8 mouse cellular contexts compared by ENCODE assay signal in genomic region chr8:11758482-11759281, GRCm38 (mm10). TPM values are rescaled to one million over a fixed set of nuclear protein-coding genes. Genes with fewer than 3 reads are reported as not detected.
DNase-seq lines count a peak whose midpoint lies in the region; ATAC-seq and TF ChIP-seq lines count a peak whose summit lies in the region.

No protein-coding gene starts in this region.

- H3K9ac ChIP-seq in forebrain, embryonic 14.5 days (ENCODE audit: low read length): peak overlapping the region; percentile 81
- H3K9ac ChIP-seq in limb, embryonic 14.5 days (ENCODE audit: low read depth, low read length, severe bottlenecking): peak overlapping the region; percentile 90

- no peaks in the 10 kb centered on the region for H3K36me3 ChIP-seq in forebrain, embryonic 14.5 days (ENCODE audit: control insufficient read depth, insufficient read depth, low read length)
- H3K36me3 ChIP-seq in limb, embryonic 14.5 days (ENCODE audit: control insufficient read depth, insufficient read depth, low read length): no peaks in the 10 kb centered on the region

- peak; percentile 75 for DNase-seq in cerebellum, adult 11-12 months
- DNase-seq in thymus, postnatal 0 days (ENCODE audit: low spot score): peak; percentile 23
- no peak for DNase-seq in thymus, postnatal 36 days
- no peak for DNase-seq in forebrain, embryonic 14.5 days (ENCODE audit: low spot score)
- DNase-seq in limb, embryonic 14.5 days (ENCODE audit: low spot score): no peak
- DNase-seq in retina, postnatal 1 day: peak; percentile 23
- no peak for DNase-seq in embryo, embryonic 10 days (ENCODE audit: low spot score)

- H3K4me3 ChIP-seq in forebrain, embryonic 14.5 days (ENCODE audit: low read depth, low read length): peak overlapping the region; percentile 80
- peak overlapping the region; percentile 87 for H3K4me3 ChIP-seq in limb, embryonic 14.5 days (replicated peaks; ENCODE audit: low read length)

- WGBS in forebrain, embryonic 14.5 days: 1% methylated on average over 47 of the region's 53 CpGs
- WGBS in limb, embryonic 14.5 days: under 1% methylated on average over 45 of the region's 53 CpGs

- H3K9me3 ChIP-seq in forebrain, embryonic 14.5 days (replicated peaks; ENCODE audit: control insufficient read depth, low read length): no peaks in the 10 kb centered on the region
- no peaks in the 10 kb centered on the region for H3K9me3 ChIP-seq in limb, embryonic 14.5 days (ENCODE audit: control insufficient read depth, low read length)

- ATAC-seq in cerebellum, adult (ENCODE audit: insufficient number of reproducible peaks, low FRiP score, low TSS enrichment): no peak
- no peak; the same call in none of the 2 replicates for ATAC-seq in forebrain, embryonic 14.5 days
- no peak; the same call in 1 of the 2 replicates for ATAC-seq in limb, embryonic 14.5 days (ENCODE audit: low FRiP score, low read depth)

- H3K27me3 ChIP-seq in forebrain, embryonic 14.5 days (replicated peaks; ENCODE audit: control insufficient read depth, insufficient read depth, low read length): no peaks in the 10 kb centered on the region
- no peaks in the 10 kb centered on the region for H3K27me3 ChIP-seq in limb, embryonic 14.5 days (ENCODE audit: control insufficient read depth, insufficient read depth, low read length)

- peak overlapping the region; percentile 95 for H3K4me2 ChIP-seq in forebrain, embryonic 14.5 days (ENCODE audit: low read length)
- peak overlapping the region; percentile 93 for H3K4me2 ChIP-seq in limb, embryonic 14.5 days (replicated peaks; ENCODE audit: low read depth, low read length, severe bottlenecking)

- no peak for TF ChIP-seq POLR2A in limb, embryonic 14.5 days (IDR thresholded peaks at IDR 0.05; ENCODE audit: borderline replicate concordance, extremely low read depth, insufficient read depth, insufficient read length)

- peaks cover 14% of the 10 kb centered on the region for H3K4me1 ChIP-seq in forebrain, embryonic 14.5 days (ENCODE audit: control insufficient read depth, insufficient read depth, low read length)
- no peaks in the 10 kb centered on the region for H3K4me1 ChIP-seq in limb, embryonic 14.5 days (ENCODE audit: control insufficient read depth, insufficient read depth, low read length)

- peak overlapping the region; percentile 72 for H3K27ac ChIP-seq in forebrain, embryonic 14.5 days (ENCODE audit: low read depth, low read length)
- peak overlapping the region; percentile 89 for H3K27ac ChIP-seq in limb, embryonic 14.5 days (replicated peaks; ENCODE audit: low read depth, low read length)

RNA-seq across cellular contexts. Expression of gene Arhgef7, which starts 31.2 kb away (rescaled TPM):
- 16.5 and 16.6 TPM in 2 replicates for polyA plus RNA-seq in thymus, postnatal 0 days (2015; fragmentation: Nextera tagmentation; extraction: Ambion mirVana)
- polyA plus RNA-seq in forebrain, embryonic 14.5 days (2014; fragmentation: Nextera tagmentation; extraction: Ambion mirVana): 62.2 and 72.7 TPM in 2 replicates
- polyA plus RNA-seq in limb, embryonic 14.5 days (2012; rRNA removed): 52.6 and 58.6 TPM in 2 replicates
- 54.4 and 56.5 TPM in 2 replicates for polyA plus RNA-seq in limb, embryonic 14.5 days (2014; fragmentation: Nextera tagmentation; extraction: Ambion mirVana)

RNA-seq across cellular contexts. Expression of gene 1700016D06Rik, which starts 57.8 kb away (rescaled TPM):
- polyA plus RNA-seq in thymus, postnatal 0 days (2015; fragmentation: Nextera tagmentation; extraction: Ambion mirVana): not detected in 2 replicates
- polyA plus RNA-seq in forebrain, embryonic 14.5 days (2014; fragmentation: Nextera tagmentation; extraction: Ambion mirVana): not detected in 2 replicates
- polyA plus RNA-seq in limb, embryonic 14.5 days (2012; rRNA removed): not detected in 2 replicates
- not detected in 2 replicates for polyA plus RNA-seq in limb, embryonic 14.5 days (2014; fragmentation: Nextera tagmentation; extraction: Ambion mirVana)

Comparison
In these comparisons a context has a peak if more than half of its experiments do, and no peak if none do; other contexts are left out.
1. DNase-seq: peak in cerebellum, adult 11-12 months (single experiment), thymus, postnatal 0 days (single experiment) and retina, postnatal 1 day (single experiment); none in thymus, postnatal 36 days (0 of 2), forebrain, embryonic 14.5 days (single experiment), limb, embryonic 14.5 days (single experiment) and embryo, embryonic 10 days (single experiment).